Mouse (Mus musculus) spleen, adult 18-20 months (tissue): ENCODE results near the gene Myo5a.
A peak's percentile ranks its signal among the peaks of the same experiment; 100 is the strongest.

Experiments used
- DNase-seq, 2 experiments: peaks; one replicate each; pipeline ENCODE4 v3.0.0; 2022; ENCODE audit warnings: mixed read lengths in 2 of 2

Gene Myo5a

DNA sequence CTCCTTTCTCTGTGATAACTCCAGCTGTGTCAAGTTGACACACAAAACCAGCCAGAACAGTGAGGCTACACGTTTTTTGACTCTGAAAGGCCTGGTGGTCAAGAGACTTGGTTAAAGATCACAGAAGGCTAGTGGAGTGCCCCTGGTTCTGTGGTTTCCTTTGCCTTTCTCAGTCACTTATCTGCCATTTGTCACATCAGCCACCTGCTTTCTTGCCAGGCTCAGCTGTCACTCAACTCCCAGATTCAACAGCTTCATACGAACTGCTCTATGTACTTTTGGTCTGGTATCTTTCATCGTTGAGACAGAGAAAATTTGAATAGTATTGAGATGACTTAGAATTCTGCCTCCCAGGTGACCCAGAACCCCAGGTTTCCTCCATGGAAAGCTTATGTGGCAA is 183.0 kb downstream of the Myo5a start:
- no peak for DNase-seq

- no peak for DNase-seq
Observed at GRCm38 (mm10) chr9:75254196-75254955, 183.6 kb downstream of the Myo5a start.

- peak in 1 of 2 experiments; percentile 25 for DNase-seq
Observed at GRCm38 (mm10) chr9:75255820-75256545, 185.2 kb downstream of the Myo5a start.

GRCm38 (mm10) chr9:75258792-75259191 is 188.0 kb downstream of the Myo5a start:
- no peak for DNase-seq

- DNase-seq = no peak
Observed at GRCm38 (mm10) chr9:75259656-75260055, 188.8 kb downstream of the Myo5a start.

DNA sequence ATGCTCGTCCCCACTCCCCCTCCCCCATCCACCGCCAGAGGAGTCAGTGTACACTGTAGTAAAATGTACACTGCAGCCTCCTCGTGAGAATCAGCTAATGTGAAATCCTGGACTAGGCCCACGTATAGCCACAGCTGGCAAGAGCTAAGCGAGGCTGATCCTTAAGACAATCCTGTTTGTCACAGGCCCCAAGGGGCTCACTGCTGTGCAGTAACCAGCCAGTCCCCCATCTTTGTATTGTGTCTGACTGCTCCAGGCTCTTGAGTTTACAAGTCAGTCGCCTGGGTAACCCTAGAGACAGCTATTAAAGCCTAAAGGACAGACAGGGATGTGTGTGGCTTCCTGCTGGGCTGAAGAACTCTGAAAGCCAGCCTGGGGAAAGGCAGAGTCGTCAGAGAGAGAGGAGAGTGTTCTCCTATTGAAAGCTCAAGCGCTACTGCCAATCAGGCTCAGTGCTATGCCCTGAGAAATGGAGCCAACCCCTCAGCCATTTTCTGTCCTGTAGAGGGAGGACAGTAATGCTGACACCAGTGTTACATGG is 190.6 kb downstream of the Myo5a start:
- no peak for DNase-seq

DNA sequence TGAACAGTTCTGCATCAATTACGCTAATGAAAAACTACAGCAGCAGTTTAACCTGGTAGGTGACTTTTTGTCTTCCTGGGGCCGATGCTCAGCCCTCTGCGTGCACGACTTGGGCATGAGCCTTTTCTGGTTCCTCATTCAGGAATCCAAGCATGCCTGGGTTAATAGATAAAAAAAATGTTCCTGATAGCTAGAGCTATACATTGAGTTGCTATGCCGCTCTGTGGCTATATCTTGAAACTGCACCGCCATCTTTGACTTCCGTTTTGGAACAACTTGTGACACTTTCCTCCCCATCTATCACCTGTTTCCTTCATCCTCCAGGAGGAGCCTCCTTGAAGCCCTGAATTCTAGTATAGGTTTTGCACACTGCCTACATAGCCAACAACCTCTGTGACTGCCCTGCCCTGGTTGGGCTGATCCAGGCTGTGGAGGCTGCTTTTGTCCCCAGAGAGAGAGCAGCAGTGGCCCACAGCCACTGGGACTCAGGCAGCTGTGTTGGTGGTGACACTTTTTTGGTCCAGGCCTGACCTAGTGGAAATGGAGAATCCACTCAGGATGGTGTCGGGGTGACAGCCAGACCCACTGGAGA is 191.5 kb downstream of the Myo5a start:
- DNase-seq = no peak

- no peak for DNase-seq
Observed at GRCm38 (mm10) chr9:75264008-75264718, 193.3 kb downstream of the Myo5a start.

DNA sequence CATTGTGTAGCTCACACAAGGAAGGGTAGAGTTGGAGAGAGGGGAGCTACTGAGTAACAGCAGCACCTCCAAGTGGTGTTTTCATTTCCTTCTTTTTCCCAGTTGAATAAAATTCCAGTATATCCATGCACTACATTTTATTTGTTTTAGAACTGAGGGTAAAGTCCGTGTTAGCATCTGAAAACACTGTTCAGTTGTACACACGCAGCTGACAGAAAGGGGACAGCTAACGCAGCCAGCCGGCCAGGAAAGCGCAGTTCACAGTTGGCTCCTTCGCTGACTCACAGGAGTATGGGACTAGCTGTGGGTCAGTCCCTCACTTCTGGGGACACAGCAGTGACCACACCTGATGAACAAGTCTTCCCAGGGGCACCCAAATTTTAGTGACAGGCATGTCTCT is 196.3 kb downstream of the Myo5a start:
- no peak for DNase-seq

DNA sequence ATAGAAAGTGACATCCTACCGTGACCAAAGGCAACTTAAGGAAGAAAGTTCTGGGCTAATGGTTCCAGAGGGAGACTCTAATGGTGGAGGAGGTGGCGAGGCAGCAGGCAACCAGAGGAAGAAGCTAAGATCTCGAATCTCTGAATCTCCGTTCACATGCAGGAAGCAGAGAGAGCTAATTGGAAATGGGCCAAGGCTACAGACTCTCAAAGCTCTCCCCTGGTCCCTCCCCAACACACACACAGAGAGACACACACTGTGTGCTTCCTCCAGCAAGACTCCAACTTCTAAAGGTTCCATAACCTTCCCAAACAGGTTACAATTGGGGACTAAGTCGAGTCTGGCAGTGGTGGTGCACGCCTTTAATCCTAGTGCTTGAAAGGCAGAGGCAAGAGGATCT is 199.6 kb downstream of the Myo5a start:
- no peak for DNase-seq

DNA sequence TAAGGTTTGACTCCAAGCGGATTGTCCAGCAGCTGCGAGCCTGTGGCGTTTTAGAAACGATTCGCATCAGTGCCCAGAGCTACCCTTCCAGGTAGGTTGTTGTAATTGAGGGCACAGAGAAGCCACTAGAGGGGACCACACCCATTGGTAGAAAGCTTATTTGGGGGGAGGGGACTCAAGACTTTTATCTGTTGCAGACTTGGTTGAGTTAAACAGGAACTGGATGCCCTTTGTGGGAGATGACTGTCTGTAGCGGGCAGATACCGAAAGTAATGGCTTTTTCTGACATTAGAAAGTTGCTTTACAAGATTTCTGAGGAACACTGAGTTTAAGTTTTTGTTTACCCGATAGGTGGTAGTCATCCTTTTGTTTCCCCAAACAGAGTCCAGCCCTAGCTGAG is 200.7 kb downstream of the Myo5a start:
- no peak for DNase-seq
